Mouse (Mus musculus) liver, postnatal 0 days (tissue): ENCODE measurements around the gene Mlh1.

Experiments used
- CTCF ChIP-seq: sonication (generic); IDR thresholded peaks from 2 replicates; pipeline ENCODE4 v1.5.1; 2016; ENCODE audit warnings: antibody characterized with exemption, low read depth
- EP300 ChIP-seq: IDR thresholded peaks from 2 replicates; pipeline ENCODE4 v1.6.1; 2016; ENCODE audit warnings: antibody characterized with exemption, low read depth, mild to moderate bottlenecking

GRCm38 (mm10) chr9:111296433-111296832, 24.8 kb upstream of the Mlh1 start:
- TF ChIP-seq CTCF (no peak), EP300 (no peak)
